ENCODE assay signal across 15 mouse cellular contexts in the genomic region with DNA sequence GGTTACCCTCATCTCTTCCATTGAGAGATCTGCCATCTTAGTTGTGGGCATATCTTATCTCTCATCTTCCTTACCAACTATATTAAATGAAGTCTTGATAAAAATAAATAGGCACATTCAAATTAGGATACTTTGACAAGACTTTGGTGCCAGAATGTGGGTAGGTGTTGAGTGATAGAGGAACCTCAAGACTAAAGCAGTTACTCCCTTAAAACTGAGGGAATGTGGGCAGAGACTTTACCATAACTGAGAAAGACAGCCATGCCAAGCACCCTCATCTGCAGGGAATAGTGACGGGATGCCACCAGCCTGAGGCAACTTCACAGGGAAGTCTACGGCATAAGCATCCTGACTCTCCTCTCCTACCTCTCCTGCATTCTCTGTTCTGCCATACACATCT.
"Had no signal": no experiment of that assay in that cellular context is flagged by ENCODE, and none has a peak within 500 bp of the region (broad histone marks: within the 10 kb centered on the region; RNA-seq: fewer than 3 reads in every experiment).

No protein-coding gene starts in this region.

- H3K4me3 ChIP-seq: limb, embryonic 10.5 days; limb, embryonic 13.5 days; liver, embryonic 13.5 days; midbrain, embryonic 12.5 days; midbrain, embryonic 15.5 days; neural tube, embryonic 12.5 days; neural tube, embryonic 15.5 days had no signal

- H3K27ac ChIP-seq: limb, embryonic 10.5 days; limb, embryonic 13.5 days; liver, embryonic 13.5 days; macrophage; midbrain, embryonic 12.5 days; midbrain, embryonic 15.5 days; neural tube, embryonic 12.5 days; neural tube, embryonic 15.5 days; stomach, postnatal 0 days had no signal

- DNase-seq: kidney, adult 18-20 months; kidney, adult 9 months; kidney, postnatal 14 days; kidney, postnatal 4 days; liver, embryonic 13.5 days; lung, adult 2 months; thymus, postnatal 25 days had no signal
